In the genomic region with DNA sequence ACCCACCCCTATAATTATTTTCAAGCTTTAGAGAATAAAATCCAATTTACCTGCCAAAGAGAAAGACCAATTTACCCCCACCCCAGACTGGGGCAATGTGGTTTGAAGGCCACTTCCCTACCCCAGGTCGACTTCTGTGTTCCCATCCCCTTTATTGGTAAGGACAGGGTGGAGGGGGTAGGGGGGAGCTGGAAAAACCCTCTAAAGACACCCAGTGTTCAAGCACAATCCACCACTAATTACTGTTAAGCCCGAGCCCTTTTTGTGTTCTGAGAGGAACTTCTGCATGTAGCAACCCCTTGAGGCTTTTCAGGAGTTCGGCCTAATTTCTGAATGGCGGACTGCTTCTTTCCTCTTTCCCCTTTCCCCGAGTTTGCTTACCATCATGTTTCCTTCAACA, we compare ENCODE assay signal across 15 mouse cellular contexts. TPM values are rescaled to one million over a fixed set of nuclear protein-coding genes. Genes with fewer than 3 reads are reported as not detected.
DNase-seq lines count a peak whose midpoint lies in the region; ATAC-seq and TF ChIP-seq lines count a peak whose summit lies in the region.
"Had no signal": no experiment of that assay in that cellular context is flagged by ENCODE, and none has a peak within 500 bp of the region (broad histone marks: within the 10 kb centered on the region; RNA-seq: fewer than 3 reads in every experiment).

No protein-coding gene starts in this region.

- DNase-seq in embryo, embryonic 9.5 days (ENCODE audit: extremely low spot score): peak; percentile 25
- DNase-seq in forebrain, embryonic 10.5 days (ENCODE audit: extremely low spot score, low spot score): peak; percentile 35
- DNase-seq in urinary bladder, adult 18-20 months (ENCODE audit: low spot score in 2 of 2): no peak
- DNase-seq in urinary bladder, adult 2 months (ENCODE audit: low spot score): no peak
- no peak for DNase-seq in lung, postnatal 0 days (ENCODE audit: low spot score)
- DNase-seq in right cerebral cortex, postnatal 36 days (ENCODE audit: low spot score in 2 of 2): no peak
- DNase-seq: adrenal gland, postnatal 36 days; cerebellum, adult 9-10 months; kidney, adult 9 months; lung, postnatal 4 days; thymus, adult 2 months had no signal

- WGBS in forebrain, embryonic 10.5 days: 14% methylated on average over 5 of the region's 5 CpGs
- WGBS in hindbrain, embryonic 13.5 days: 10% methylated on average over 5 of the region's 5 CpGs
- 14% methylated on average over 5 of the region's 5 CpGs for WGBS in midbrain, embryonic 16.5 days
- WGBS in lung, postnatal 0 days: 62% methylated on average over 5 of the region's 5 CpGs

- H3K27ac ChIP-seq in forebrain, embryonic 10.5 days: peak overlapping the region; percentile 82
- H3K27ac ChIP-seq in hindbrain, embryonic 13.5 days: no peak overlapping the region
- no peak overlapping the region for H3K27ac ChIP-seq in midbrain, embryonic 16.5 days (ENCODE audit: low read length)
- no peak overlapping the region for H3K27ac ChIP-seq in lung, postnatal 0 days (ENCODE audit: low read length)
- H3K27ac ChIP-seq: heart, embryonic 10.5 days; liver, embryonic 14.5 days had no signal

- peak overlapping the region; percentile 39 for H3K4me2 ChIP-seq in hindbrain, embryonic 13.5 days
- H3K4me2 ChIP-seq in midbrain, embryonic 16.5 days (ENCODE audit: low read length): peak overlapping the region; percentile 12; the same call in 1 of the 2 replicates
- H3K4me2 ChIP-seq in lung, postnatal 0 days (replicated peaks; ENCODE audit: low read depth, low read length): no peak overlapping the region

- TF ChIP-seq CTCF in lung, postnatal 0 days (IDR thresholded peaks at IDR 0.05): no peak

- no peaks in the 10 kb centered on the region for H3K9me3 ChIP-seq in forebrain, embryonic 10.5 days
- no peaks in the 10 kb centered on the region for H3K9me3 ChIP-seq in hindbrain, embryonic 13.5 days
- no peaks in the 10 kb centered on the region for H3K9me3 ChIP-seq in midbrain, embryonic 16.5 days (replicated peaks; ENCODE audit: control insufficient read depth, low read length, poor library complexity, severe bottlenecking)
- H3K9me3 ChIP-seq in lung, postnatal 0 days (ENCODE audit: low read length): no peaks in the 10 kb centered on the region
- H3K9me3 ChIP-seq: heart, embryonic 10.5 days had no signal

- peaks cover 26% of the 10 kb centered on the region for H3K4me1 ChIP-seq in forebrain, embryonic 10.5 days
- H3K4me1 ChIP-seq in hindbrain, embryonic 13.5 days (replicated peaks): peaks cover 11% of the 10 kb centered on the region
- peaks cover 2% of the 10 kb centered on the region; the same call in 1 of the 2 replicates for H3K4me1 ChIP-seq in midbrain, embryonic 16.5 days (ENCODE audit: control insufficient read depth, insufficient read depth, low read length)
- H3K4me1 ChIP-seq in lung, postnatal 0 days (ENCODE audit: insufficient read depth, low read depth, low read length): no peaks in the 10 kb centered on the region
- H3K4me1 ChIP-seq: heart, embryonic 10.5 days had no signal

- no peak for TF ChIP-seq EP300 in lung, postnatal 0 days (IDR thresholded peaks at IDR 0.05)

- no peak for ATAC-seq in hindbrain, embryonic 13.5 days (ENCODE audit: low FRiP score)
- ATAC-seq in midbrain, embryonic 16.5 days: no peak
- no peak for ATAC-seq in lung, postnatal 0 days

- H3K4me3 ChIP-seq in forebrain, embryonic 10.5 days: peak overlapping the region; percentile 32
- no peak overlapping the region for H3K4me3 ChIP-seq in hindbrain, embryonic 13.5 days
- no peak overlapping the region for H3K4me3 ChIP-seq in midbrain, embryonic 16.5 days (ENCODE audit: low read depth, low read length)
- H3K4me3 ChIP-seq in lung, postnatal 0 days (ENCODE audit: low read depth, low read length): no peak overlapping the region
- H3K4me3 ChIP-seq: heart, embryonic 10.5 days had no signal

- no peak overlapping the region for H3K9ac ChIP-seq in hindbrain, embryonic 13.5 days
- H3K9ac ChIP-seq in midbrain, embryonic 16.5 days (ENCODE audit: low read depth, low read length): no peak overlapping the region
- no peak overlapping the region for H3K9ac ChIP-seq in lung, postnatal 0 days (replicated peaks; ENCODE audit: low read depth)
- H3K9ac ChIP-seq: liver, embryonic 14.5 days had no signal

- no peaks in the 10 kb centered on the region for H3K36me3 ChIP-seq in forebrain, embryonic 10.5 days (replicated peaks)
- H3K36me3 ChIP-seq in hindbrain, embryonic 13.5 days: no peaks in the 10 kb centered on the region
- no peaks in the 10 kb centered on the region for H3K36me3 ChIP-seq in midbrain, embryonic 16.5 days (ENCODE audit: control insufficient read depth, insufficient read depth, low read length)
- no peaks in the 10 kb centered on the region for H3K36me3 ChIP-seq in lung, postnatal 0 days (ENCODE audit: insufficient read depth, low read length)
- H3K36me3 ChIP-seq: heart, embryonic 10.5 days had no signal

- peaks cover 87% of the 10 kb centered on the region for H3K27me3 ChIP-seq in forebrain, embryonic 10.5 days (ENCODE audit: poor library complexity, severe bottlenecking)
- peaks cover 13% of the 10 kb centered on the region; the same call in 1 of the 2 replicates for H3K27me3 ChIP-seq in hindbrain, embryonic 13.5 days
- H3K27me3 ChIP-seq in midbrain, embryonic 16.5 days (ENCODE audit: control insufficient read depth, insufficient read depth, low read depth, low read length): no peaks in the 10 kb centered on the region
- H3K27me3 ChIP-seq in lung, postnatal 0 days (replicated peaks; ENCODE audit: insufficient read depth, low read length): no peaks in the 10 kb centered on the region

RNA-seq across cellular contexts. Expression of a gene that starts 41.9 kb away (rescaled TPM):
- polyA plus RNA-seq in forebrain, embryonic 10.5 days (2016; fragmentation: Nextera tagmentation; extraction: Ambion mirVana): 1.4 and 2.3 TPM in 2 replicates
- 0.21 and 0.27 TPM in 2 replicates for polyA plus RNA-seq in hindbrain, embryonic 13.5 days (2015; fragmentation: Nextera tagmentation; extraction: Ambion mirVana)
- polyA plus RNA-seq in midbrain, embryonic 16.5 days (2015; fragmentation: Nextera tagmentation; extraction: Ambion mirVana): 0.58 and 0.62 TPM in 2 replicates
- polyA plus RNA-seq in urinary bladder, adult 2 months (2012; rRNA removed): 5.3 and 6.2 TPM in 2 replicates
- polyA plus RNA-seq in lung, postnatal 0 days (2015; fragmentation: Nextera tagmentation; extraction: Ambion mirVana): 3.1 and 3.5 TPM in 2 replicates

Comparison
In these comparisons a context has a peak if more than half of its experiments do, and no peak if none do; other contexts are left out.
1. DNase-seq: peak in embryo, embryonic 9.5 days (single experiment) and forebrain, embryonic 10.5 days (single experiment); none in urinary bladder, adult 18-20 months (0 of 2), urinary bladder, adult 2 months (single experiment), lung, postnatal 0 days (single experiment) and right cerebral cortex, postnatal 36 days (0 of 2).